Mouse (Mus musculus) stomach, embryonic 15.5 days (tissue): Measurements from ENCODE around the gene Spag6. TPM values are rescaled to one million over a fixed set of nuclear protein-coding genes. Genes with fewer than 3 reads are reported as not detected.
A peak's percentile ranks its signal among the peaks of the same experiment; 100 is the strongest.

ENCODE experiments used
- ATAC-seq: fragments of 200-750 bp; cut with Nextera tagmentation; 2 replicates; pipeline ENCODE4 v1.8.0; 2017; ENCODE audit warnings: low read depth, moderate number of reproducible peaks, moderate TSS enrichment; ENCODE audit not compliant: insufficient read depth, low FRiP score
- H3K27ac ChIP-seq: fragments of 300-500 bp; sonication (generic); 2 replicates; pipeline ENCODE4 v1.5.1; 2015; ENCODE audit warnings: mild to moderate bottlenecking, inconsistent platforms
- H3K27me3 ChIP-seq: fragments of 300-500 bp; sonication (generic); replicated peaks from 2 replicates; pipeline ENCODE4 v1.6.1; 2015; ENCODE audit warnings: inconsistent platforms
- H3K36me3 ChIP-seq: fragments of 300-500 bp; sonication (generic); 2 replicates; pipeline ENCODE4 v1.6.1; 2015; ENCODE audit warnings: inconsistent platforms
- H3K4me1 ChIP-seq: fragments of 300-500 bp; sonication (generic); 2 replicates; pipeline ENCODE4 v1.6.1; 2015; ENCODE audit warnings: inconsistent platforms
- H3K4me2 ChIP-seq: fragments of 300-500 bp; sonication (generic); 2 replicates; pipeline ENCODE4 v1.6.1; 2015; ENCODE audit warnings: mild to moderate bottlenecking, inconsistent platforms
- H3K4me3 ChIP-seq: fragments of 300-500 bp; sonication (generic); replicated peaks from 2 replicates; pipeline ENCODE4 v1.5.1; 2015; ENCODE audit warnings: inconsistent platforms
- H3K9ac ChIP-seq: fragments of 300-500 bp; sonication (generic); 2 replicates; pipeline ENCODE4 v1.6.1; 2015; ENCODE audit warnings: inconsistent platforms
- H3K9me3 ChIP-seq: fragments of 300-500 bp; sonication (generic); 2 replicates; pipeline ENCODE4 v1.6.1; 2016; ENCODE audit warnings: inconsistent platforms
- WGBS: fragments of 180-500 bp; shearing (Covaris S2); methylation state at CpG from one replicate; pipeline ENCODE4 v1.1.7; 2015; 5-methylcytosine and 5-hydroxymethylcytosine counted together
- polyA plus RNA-seq: library from polyadenylated mRNA; unstranded; fragments of >200 nt; fragmentation: Nextera tagmentation; extraction: Ambion mirVana; gene quantifications from 2 replicates; pipeline ENCODE4 v1.2.1, GENCODE M21; 2015

Gene Spag6
- polyA plus RNA-seq, 1 experiment from 2014 or later, result 0.06 TPM

- WGBS, result 82% methylated on average over 8 of the region's 8 CpGs
- Histone ChIP-seq H3K9ac (no peak overlapping the region), H3K27me3 (peaks cover 29% of the 10 kb centered on the region), H3K4me3 (no peak overlapping the region), H3K36me3 (no peaks in the 10 kb centered on the region), H3K4me2 (no peak overlapping the region), H3K27ac (no peak overlapping the region), H3K4me1 (peaks cover 19% of the 10 kb centered on the region), H3K9me3 (no peaks in the 10 kb centered on the region)
- ATAC-seq, result no peak
Measured at GRCm38 (mm10) chr2:18797776-18798175, 103.9 kb downstream of the Spag6 start.

DNA sequence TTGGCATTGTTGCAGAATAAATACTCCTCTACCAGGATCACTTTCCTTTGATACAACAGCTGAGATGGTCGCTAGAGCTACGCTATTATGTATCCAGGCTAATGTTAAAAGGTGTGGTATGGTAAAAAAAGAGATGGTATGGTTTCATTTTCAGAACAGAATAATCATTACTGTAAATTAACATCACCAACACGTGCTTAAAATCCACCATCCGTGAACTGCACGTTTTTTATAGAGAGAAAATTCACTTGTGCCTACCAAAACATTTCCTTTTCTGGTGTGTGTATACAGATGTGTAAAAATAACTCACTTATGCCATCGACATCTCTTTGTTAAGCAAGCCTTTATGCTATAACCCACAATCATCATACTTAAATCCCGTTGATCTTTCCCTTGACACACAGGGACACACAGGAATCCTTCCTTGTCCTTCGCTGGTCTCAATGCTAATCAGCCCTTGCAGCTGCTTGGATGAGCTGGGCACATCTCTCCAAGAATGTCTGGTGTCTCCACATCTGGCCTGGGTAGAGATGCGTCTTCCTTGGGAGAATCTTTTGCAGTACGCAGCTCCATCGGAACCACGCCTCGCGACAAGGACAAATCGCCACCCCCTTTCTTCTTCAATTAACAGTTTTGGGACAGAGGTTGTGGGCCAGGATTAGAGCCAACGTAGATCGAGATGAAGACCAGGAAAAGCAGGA is 105.6 kb downstream of the Spag6 start:
- no peaks in the 10 kb centered on the region for H3K36me3 ChIP-seq
- no peaks in the 10 kb centered on the region for H3K9me3 ChIP-seq
- no peak overlapping the region for H3K9ac ChIP-seq
- no peak overlapping the region for H3K27ac ChIP-seq
- WGBS, result 15% methylated on average over 17 of the region's 17 CpGs
- peak overlapping the region; percentile 43 for H3K4me3 ChIP-seq
- no peak for ATAC-seq
- peaks cover 19% of the 10 kb centered on the region for H3K4me1 ChIP-seq
- H3K27me3 ChIP-seq, result peaks cover 31% of the 10 kb centered on the region
- peak overlapping the region; percentile 85 for H3K4me2 ChIP-seq

Other genes starting within 250 kb of the Spag6 start
- 197 and 236 TPM in 2 replicates for gene Commd3, start 21.6 kb upstream of the Spag6 start, polyA plus RNA-seq
- 20.9 and 23.9 TPM in 2 replicates for gene Bmi1, start 17.0 kb upstream of the Spag6 start, polyA plus RNA-seq